Mouse (Mus musculus) liver, embryonic 18 days (tissue): ENCODE data around the gene 4930568D16Rik. TPM values are rescaled to one million over a fixed set of nuclear protein-coding genes. Genes with fewer than 3 reads are reported as not detected.

Experiments used
- polyA plus RNA-seq: library from polyadenylated mRNA; depleted of rRNA; stranded (reverse); fragments of >200 nt; gene quantifications from 2 replicates; pipeline ENCODE4 v1.2.3, GENCODE M21; 2012; rRNA removed

The 4930568D16Rik gene
- polyA plus RNA-seq = not detected in 2 replicates

GRCm38 (mm10) chr2:35367629-35368028 lies at the start of gene 4930568D16Rik:
4930568D16Rik (minus strand) TSS chr2:35367729.

GRCm38 (mm10) chr2:35397096-35397495 lies 29.6 kb upstream of the 4930568D16Rik start, which contains the start of gene 4930402F06Rik:
4930402F06Rik (minus strand) TSS chr2:35397175.

GRCm38 (mm10) chr2:35336388-35337280 lies 30.9 kb downstream of the 4930568D16Rik start, which contains the start of gene Stom:
Stom (minus strand) TSS chr2:35336976.

Other genes starting within 250 kb of the 4930568D16Rik start
- 45.9 and 46.0 TPM in 2 replicates for gene Rab14, start 166.6 kb downstream of the 4930568D16Rik start, polyA plus RNA-seq
- gene Gsn, start 111.3 kb downstream of the 4930568D16Rik start, polyA plus RNA-seq = 60.2 and 64.7 TPM in 2 replicates
- 65.5 and 66.6 TPM in 2 replicates for gene Stom, start 30.8 kb downstream of the 4930568D16Rik start, polyA plus RNA-seq
- gene 4930402F06Rik, start 29.4 kb upstream of the 4930568D16Rik start, polyA plus RNA-seq = not detected in 2 replicates
- 6.7 and 6.9 TPM in 2 replicates for gene Ggta1, start 95.5 kb upstream of the 4930568D16Rik start, polyA plus RNA-seq
- 4.2 and 5.7 TPM in 2 replicates for gene Dab2ip, start 190.5 kb upstream of the 4930568D16Rik start, polyA plus RNA-seq